In genomic region chr12:110840348-110841198, GRCm38 (mm10) we compare ENCODE assay signal across 7 mouse cellular contexts. TPM values are rescaled to one million over a fixed set of nuclear protein-coding genes. Genes with fewer than 3 reads are reported as not detected.
A peak's percentile ranks its signal among the peaks of the same experiment; 100 is the strongest.
DNase-seq lines count a peak whose midpoint lies in the region; ATAC-seq lines count a peak whose summit lies in the region.

Mok (minus strand) TSS chr12:110840939.

- no peaks in the 10 kb centered on the region for H3K9me3 ChIP-seq in intestine, embryonic 16.5 days (ENCODE audit: control insufficient read depth, low read length)
- H3K9me3 ChIP-seq in midbrain, embryonic 11.5 days (ENCODE audit: control insufficient read depth, low read length) = no peaks in the 10 kb centered on the region

- peak within 1 kb of the TSS; percentile 87 for H3K4me3 ChIP-seq in intestine, embryonic 16.5 days (ENCODE audit: low read length)
- H3K4me3 ChIP-seq in midbrain, embryonic 11.5 days (ENCODE audit: low read depth, low read length) = peak within 1 kb of the TSS; percentile 80

- peaks cover 2% of the 10 kb centered on the region; the same call in 1 of the 2 replicates for H3K4me1 ChIP-seq in intestine, embryonic 16.5 days (ENCODE audit: control insufficient read depth, insufficient read depth, low read length)
- H3K4me1 ChIP-seq in midbrain, embryonic 11.5 days (ENCODE audit: control insufficient read depth, insufficient read depth, low read length) = peaks cover 18% of the 10 kb centered on the region

- intact Hi-C loops in gastrocnemius, postnatal 36 days (cut with DNase I) = loop anchor here (5.0 kb wide), 2 partner anchors 103 to 393 kb away; partner anchors contain the start of genes Ppp2r5c and Wdr20
- intact Hi-C loops in left cerebral cortex, postnatal 36 days (cut with DNase I) = loop anchor here (5.0 to 10.0 kb wide), 3 partner anchors 143 to 396 kb away; partner anchors contain the start of gene Ppp2r5c

- DNase-seq in adrenal gland, adult 18-20 months (ENCODE audit: low spot score in 2 of 2) = peak; percentile 98 to 99
- DNase-seq in embryo, embryonic 11 days = peak; percentile 96
- DNase-seq in gastrocnemius, postnatal 36 days = peak; percentile 91 to 96
- peak; percentile 97 to 98 for DNase-seq in left cerebral cortex, postnatal 36 days (ENCODE audit: low spot score in 2 of 2)
- peak; percentile 100 for DNase-seq in midbrain, embryonic 11.5 days (ENCODE audit: low spot score, missing footprints)
- DNase-seq in skeletal muscle tissue, adult 2 months (ENCODE audit: low read depth, low spot score) = peak; percentile 92

- H3K27me3 ChIP-seq in intestine, embryonic 16.5 days (replicated peaks; ENCODE audit: control insufficient read depth, insufficient read depth, low read length) = no peaks in the 10 kb centered on the region
- peaks cover 5% of the 10 kb centered on the region; the same call in 1 of the 2 replicates for H3K27me3 ChIP-seq in midbrain, embryonic 11.5 days (ENCODE audit: control insufficient read depth, insufficient read depth, low read length)

- H3K36me3 ChIP-seq in intestine, embryonic 16.5 days (ENCODE audit: control insufficient read depth, insufficient read depth, low read length) = no peaks in the 10 kb centered on the region
- no peaks in the 10 kb centered on the region for H3K36me3 ChIP-seq in midbrain, embryonic 11.5 days (ENCODE audit: control insufficient read depth, insufficient read depth, low read length)

- WGBS in intestine, embryonic 16.5 days = under 1% methylated on average over 71 of the region's 71 CpGs
- WGBS in midbrain, embryonic 11.5 days = under 1% methylated on average over 70 of the region's 71 CpGs

- peak; percentile 42 for ATAC-seq in intestine, embryonic 16.5 days
- ATAC-seq in midbrain, embryonic 11.5 days (ENCODE audit: low FRiP score) = peak; percentile 82

- H3K4me2 ChIP-seq in intestine, embryonic 16.5 days (ENCODE audit: low read depth, low read length) = peak within 1 kb of the TSS; percentile 65
- peak within 1 kb of the TSS; percentile 68 for H3K4me2 ChIP-seq in midbrain, embryonic 11.5 days

- no peak within 1 kb of the TSS for H3K27ac ChIP-seq in intestine, embryonic 16.5 days (ENCODE audit: low read length)
- no peak within 1 kb of the TSS; the same call in 1 of the 2 replicates for H3K27ac ChIP-seq in midbrain, embryonic 11.5 days (ENCODE audit: low read depth, low read length)

- peak within 1 kb of the TSS; percentile 67 for H3K9ac ChIP-seq in intestine, embryonic 16.5 days (ENCODE audit: low read depth, low read length)
- peak within 1 kb of the TSS; percentile 58 for H3K9ac ChIP-seq in midbrain, embryonic 11.5 days (ENCODE audit: low read length)

RNA-seq across cellular contexts. Expression of gene Mok, which starts in this region (rescaled TPM):
- total RNA-seq in adrenal gland, adult 18-20 months (2021) = 1 to 10 TPM in 1 of 2 experiments, under 1 TPM in 1; 0.86 to 1.2 TPM
- total RNA-seq in gastrocnemius, postnatal 36 days (2021) = under 1 TPM in 1 of 2 experiments, not detected in 1; 0.37 TPM
- 1.7 and 2.9 TPM in 2 replicates for polyA plus RNA-seq in intestine, embryonic 16.5 days (2015; fragmentation: Nextera tagmentation; extraction: Ambion mirVana)
- total RNA-seq in left cerebral cortex, postnatal 36 days (2021) = 10 to 100 TPM; 10.9 to 12.1 TPM
- 11.1 and 11.8 TPM in 2 replicates for polyA plus RNA-seq in midbrain, embryonic 11.5 days (2014; fragmentation: Nextera tagmentation; extraction: Ambion mirVana)

Comparison
In these comparisons a context has a peak if more than half of its experiments do, and no peak if none do; other contexts are left out.
1. RNA of gene Mok (total RNA-seq): 10.9 to 12.1 TPM in left cerebral cortex, postnatal 36 days; 0.86 to 1.2 TPM in adrenal gland, adult 18-20 months and 0.37 TPM in gastrocnemius, postnatal 36 days; every median in the first group is over 4 times any median in the second.
2. Peak in DNase-seq in gastrocnemius, postnatal 36 days; RNA of the gene not detected or under 1 TPM.
3. Peak in every context shown above with its lines, with median percentiles within 50 percentile points of each other: DNase-seq.